Mouse (Mus musculus): ENCODE results near the gene Pfn3. TPM values are rescaled to one million over a fixed set of nuclear protein-coding genes. Genes with fewer than 3 reads are reported as not detected.
A peak's percentile ranks its signal among the peaks of the same experiment; 100 is the strongest.

Gene Pfn3
- total RNA-seq, 2 experiments from 2014 or later = not detected

- no peak for DNase-seq (ENCODE audit: low spot score)
Observed at GRCm38 (mm10) chr13:55431889-55432685, 17.1 kb upstream of the Pfn3 start.

GRCm38 (mm10) chr13:55430566-55430965, 15.5 kb upstream of the Pfn3 start:
- DNase-seq (ENCODE audit: low spot score) = no peak

- DNase-seq (ENCODE audit: low spot score) = peak; percentile 76
Observed at GRCm38 (mm10) chr13:55429226-55429888, 14.3 kb upstream of the Pfn3 start.

- no peak for DNase-seq (ENCODE audit: low spot score)
Observed at GRCm38 (mm10) chr13:55426613-55427012, 11.6 kb upstream of the Pfn3 start, which contains the start of gene F12. TSS of gene F12 (minus strand) at chr13:55426793.

- DNase-seq (ENCODE audit: low spot score) = peak; percentile 75
Observed at GRCm38 (mm10) chr13:55420933-55421800, 6.1 kb upstream of the Pfn3 start.

- no peak for DNase-seq (ENCODE audit: low spot score)
Observed at GRCm38 (mm10) chr13:55420018-55420932, 5.2 kb upstream of the Pfn3 start.

- DNase-seq (ENCODE audit: low spot score) = no peak
Observed at GRCm38 (mm10) chr13:55419142-55419541, 4.1 kb upstream of the Pfn3 start.

- peak; percentile 91 for DNase-seq (ENCODE audit: low spot score)
Observed at GRCm38 (mm10) chr13:55418004-55418403, 3.0 kb upstream of the Pfn3 start.

GRCm38 (mm10) chr13:55413333-55413732, 1.7 kb downstream of the Pfn3 start:
- DNase-seq (ENCODE audit: low spot score) = no peak

- DNase-seq (ENCODE audit: low spot score) = no peak
Observed at GRCm38 (mm10) chr13:55412643-55413307, 2.3 kb downstream of the Pfn3 start.

- DNase-seq (ENCODE audit: low spot score) = no peak
Observed at GRCm38 (mm10) chr13:55411826-55412225, 3.2 kb downstream of the Pfn3 start.

- no peak for DNase-seq (ENCODE audit: low spot score)
Observed at GRCm38 (mm10) chr13:55408546-55409120, 6.4 kb downstream of the Pfn3 start.

- DNase-seq (ENCODE audit: low spot score) = no peak
Observed at GRCm38 (mm10) chr13:55407341-55407740, 7.7 kb downstream of the Pfn3 start.

GRCm38 (mm10) chr13:55405783-55406390, 9.1 kb downstream of the Pfn3 start:
- DNase-seq (ENCODE audit: low spot score) = no peak

- DNase-seq (ENCODE audit: low spot score) = peak; percentile 65
Observed at GRCm38 (mm10) chr13:55404853-55405782, 9.9 kb downstream of the Pfn3 start.

- DNase-seq (ENCODE audit: low spot score) = no peak
Observed at GRCm38 (mm10) chr13:55403935-55404852, 10.8 kb downstream of the Pfn3 start.

GRCm38 (mm10) chr13:55403266-55403665, 11.8 kb downstream of the Pfn3 start:
- no peak for DNase-seq (ENCODE audit: low spot score)
